Mouse (Mus musculus): ENCODE measurements at regions not wholly inside any gene's neighbourhood (a gene's known extent, or its start where the extent isn't known, plus 50 kb on each side); places are given as distances from the start of the nearest gene placed in this dataset.

GRCm38 (mm10) chr1:168786731-168787130 is 354.7 kb upstream of the Pbx1 start:
- TF ChIP-seq CTCF (conservative IDR thresholded peaks at IDR 0.05; ENCODE audit: low read length) (no peak), POU5F1 (IDR thresholded peaks at IDR 0.05; ENCODE audit: borderline replicate concordance, low read length) (no peak)

Measured in E14TG2a.4 (cell line).